Mouse (Mus musculus): Measurements from ENCODE around the gene Larp1. TPM values are rescaled to one million over a fixed set of nuclear protein-coding genes. Genes with fewer than 3 reads are reported as not detected.
A peak's percentile ranks its signal among the peaks of the same experiment; 100 is the strongest.

Larp1 gene
- polyA plus RNA-seq, 1 experiment from 2014 or later = 25.2 TPM

DNA sequence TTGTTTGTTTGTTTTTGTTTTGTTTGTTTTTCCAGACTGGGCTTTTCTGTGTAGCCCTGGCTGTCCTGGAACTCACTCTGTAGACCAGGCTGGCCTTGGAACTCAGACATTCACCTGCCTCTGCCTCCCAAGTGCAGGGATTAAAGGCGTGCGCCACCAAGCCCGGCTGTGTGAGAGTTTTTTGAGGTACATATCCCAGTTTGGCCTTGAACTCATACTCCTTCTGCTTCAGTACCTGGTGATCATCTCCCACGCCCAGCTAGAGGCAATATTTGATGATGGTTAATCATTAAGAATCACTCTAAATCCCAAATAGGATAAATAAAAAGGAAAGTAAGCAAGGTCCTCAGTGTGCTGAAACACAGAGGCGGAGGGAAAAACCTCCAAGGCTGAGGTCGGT is 22.8 kb upstream of the Larp1 start:
- H3K9ac ChIP-seq (ENCODE audit: low read length) = no peak overlapping the region
- H3K4me2 ChIP-seq (ENCODE audit: low read length) = no peak overlapping the region
- 76% methylated on average over 6 of the region's 6 CpGs for WGBS
- H3K4me3 ChIP-seq (ENCODE audit: low read depth, low read length) = no peak overlapping the region
- no peak overlapping the region for H3K27ac ChIP-seq (ENCODE audit: low read depth)
- no peak for DNase-seq (ENCODE audit: low spot score)
- no peaks in the 10 kb centered on the region for H3K9me3 ChIP-seq (ENCODE audit: control insufficient read depth, low read length)
- 0 out of 2 replicates have a peak, but pooled peaks cover 5% of the 10 kb centered on the region for H3K4me1 ChIP-seq (replicated peaks; ENCODE audit: control insufficient read depth, insufficient read depth, low read length)
- H3K36me3 ChIP-seq (ENCODE audit: control insufficient read depth, insufficient read depth, low read length) = no peaks in the 10 kb centered on the region
- no peak for ATAC-seq (replicated peaks; ENCODE audit: low FRiP score, low TSS enrichment, low read depth)
- no peaks in the 10 kb centered on the region for H3K27me3 ChIP-seq (replicated peaks; ENCODE audit: control insufficient read depth, insufficient read depth, low read length)

DNA sequence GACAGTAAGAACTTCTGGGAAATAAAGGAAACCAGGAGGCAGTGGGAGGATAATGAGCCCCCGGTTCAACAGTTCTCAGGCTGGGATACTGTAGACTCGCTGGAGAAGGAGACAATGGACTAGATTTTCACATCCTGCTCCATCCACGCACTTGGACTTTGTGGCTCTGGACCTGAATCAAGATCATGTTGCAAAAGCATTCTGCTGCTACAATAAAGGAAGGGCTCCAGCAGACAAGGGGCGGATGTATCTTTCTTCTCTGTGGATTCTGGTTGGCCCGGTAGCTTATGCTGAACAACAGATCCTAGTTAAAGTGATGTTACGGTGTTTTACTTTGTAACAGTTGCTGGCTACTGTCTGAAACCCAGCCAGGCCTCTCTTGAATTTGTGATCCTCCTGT is 22.4 kb upstream of the Larp1 start:
- 85% methylated on average over 6 of the region's 6 CpGs for WGBS
- ATAC-seq (replicated peaks; ENCODE audit: low FRiP score, low TSS enrichment, low read depth) (no peak), DNase-seq (ENCODE audit: low spot score) (no peak)
- H3K4me1 ChIP-seq (replicated peaks; ENCODE audit: control insufficient read depth, insufficient read depth, low read length) = 0 out of 2 replicates have a peak, but pooled peaks cover 5% of the 10 kb centered on the region
- H3K4me3 ChIP-seq (ENCODE audit: low read depth, low read length) = no peak overlapping the region
- no peak overlapping the region for H3K27ac ChIP-seq (ENCODE audit: low read depth)
- H3K9ac ChIP-seq (ENCODE audit: low read length) = no peak overlapping the region
- H3K36me3 ChIP-seq (ENCODE audit: control insufficient read depth, insufficient read depth, low read length) = no peaks in the 10 kb centered on the region
- H3K9me3 ChIP-seq (ENCODE audit: control insufficient read depth, low read length) = no peaks in the 10 kb centered on the region
- H3K4me2 ChIP-seq (ENCODE audit: low read length) = no peak overlapping the region
- no peaks in the 10 kb centered on the region for H3K27me3 ChIP-seq (replicated peaks; ENCODE audit: control insufficient read depth, insufficient read depth, low read length)

DNA sequence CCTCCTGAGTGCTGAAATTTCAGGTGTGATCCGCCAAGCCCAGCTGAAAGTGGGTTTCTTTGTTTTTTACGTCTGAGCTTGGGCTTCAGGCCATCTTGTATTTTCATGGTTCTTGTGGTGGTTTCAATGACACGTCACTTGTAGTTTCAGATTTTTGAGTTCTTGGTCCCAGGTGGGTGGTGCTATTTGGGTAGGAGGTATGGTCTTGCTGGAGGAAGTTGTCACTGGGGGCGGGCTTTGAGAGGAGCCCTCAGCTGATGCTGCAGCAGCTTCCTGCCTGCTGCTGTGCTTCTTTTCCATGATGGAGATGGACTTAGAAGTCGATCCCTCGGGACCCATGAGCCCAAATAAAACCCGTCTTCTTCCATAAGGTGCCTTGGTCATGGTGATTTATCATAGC is 22.0 kb upstream of the Larp1 start:
- Histone ChIP-seq H3K27ac (ENCODE audit: low read depth) (no peak overlapping the region), H3K36me3 (ENCODE audit: control insufficient read depth, insufficient read depth, low read length) (no peaks in the 10 kb centered on the region)

DNA sequence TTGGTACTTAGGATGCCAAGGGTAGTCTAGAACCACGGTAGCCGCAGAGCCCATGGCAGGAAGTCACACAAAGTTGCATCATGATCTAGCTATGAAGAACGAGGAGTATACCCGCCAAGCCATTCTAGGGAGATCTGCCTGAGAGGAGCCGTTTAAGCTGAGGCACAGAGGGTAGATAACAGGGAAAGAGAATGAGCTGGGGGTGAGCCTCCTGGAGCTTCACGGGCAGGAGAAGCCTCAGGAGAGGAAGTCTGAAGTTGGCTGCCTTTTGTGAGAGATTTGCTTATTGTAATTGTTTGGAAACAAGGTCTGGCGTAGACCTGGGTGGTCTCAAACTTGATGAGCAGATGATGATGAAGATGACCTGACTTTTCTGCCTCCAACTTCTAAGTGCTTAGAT is 10.7 kb upstream of the Larp1 start:
- Histone ChIP-seq H3K27me3 (replicated peaks; ENCODE audit: control insufficient read depth, insufficient read depth, low read length) (no peaks in the 10 kb centered on the region), H3K9me3 (ENCODE audit: control insufficient read depth, low read length) (no peaks in the 10 kb centered on the region), H3K9ac (ENCODE audit: low read length) (no peak overlapping the region), H3K4me3 (ENCODE audit: low read depth, low read length) (no peak overlapping the region), H3K27ac (ENCODE audit: low read depth) (no peak overlapping the region), H3K4me1 (replicated peaks; ENCODE audit: control insufficient read depth, insufficient read depth, low read length) (no peaks in the 10 kb centered on the region), H3K36me3 (ENCODE audit: control insufficient read depth, insufficient read depth, low read length) (no peaks in the 10 kb centered on the region), H3K4me2 (ENCODE audit: low read length) (no peak overlapping the region)
- ATAC-seq (replicated peaks; ENCODE audit: low FRiP score, low TSS enrichment, low read depth) = no peak
- 76% methylated on average over 7 of the region's 7 CpGs for WGBS
- DNase-seq (ENCODE audit: low spot score) = no peak

More for the DNA sequence above, 22.0 kb upstream of the Larp1 start:
- Histone ChIP-seq H3K4me2 (ENCODE audit: low read length) (no peak overlapping the region), H3K4me1 (replicated peaks; ENCODE audit: control insufficient read depth, insufficient read depth, low read length) (0 out of 2 replicates have a peak, but pooled peaks cover 5% of the 10 kb centered on the region), H3K9ac (ENCODE audit: low read length) (no peak overlapping the region), H3K9me3 (ENCODE audit: control insufficient read depth, low read length) (no peaks in the 10 kb centered on the region), H3K4me3 (ENCODE audit: low read depth, low read length) (no peak overlapping the region), H3K27me3 (replicated peaks; ENCODE audit: control insufficient read depth, insufficient read depth, low read length) (no peaks in the 10 kb centered on the region)
- WGBS = 94% methylated on average over 7 of the region's 7 CpGs
- no peak for DNase-seq (ENCODE audit: low spot score)
- no peak for ATAC-seq (replicated peaks; ENCODE audit: low FRiP score, low TSS enrichment, low read depth)

DNA sequence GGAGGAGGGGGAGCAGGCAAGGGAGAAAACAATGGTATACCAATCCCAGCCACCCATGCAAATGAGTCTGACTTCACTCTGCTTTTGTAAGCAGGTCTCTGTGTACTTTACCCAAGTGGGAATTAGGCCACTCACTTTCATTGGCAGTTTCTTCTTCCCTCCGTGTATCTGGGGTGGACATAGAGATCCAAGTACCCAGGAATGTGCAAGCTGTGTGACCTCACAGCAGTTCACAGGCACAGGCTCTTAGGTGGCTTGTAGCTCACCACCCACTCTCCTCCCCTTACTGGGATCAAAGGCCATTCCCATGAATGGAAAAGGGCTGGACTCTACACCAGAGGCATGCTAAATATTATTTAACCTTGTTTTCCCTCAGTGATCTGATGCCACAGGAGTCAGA is 10.0 kb upstream of the Larp1 start:
- Histone ChIP-seq H3K4me3 (ENCODE audit: low read depth, low read length) (no peak overlapping the region), H3K9me3 (ENCODE audit: control insufficient read depth, low read length) (no peaks in the 10 kb centered on the region), H3K4me1 (replicated peaks; ENCODE audit: control insufficient read depth, insufficient read depth, low read length) (no peaks in the 10 kb centered on the region), H3K27me3 (replicated peaks; ENCODE audit: control insufficient read depth, insufficient read depth, low read length) (no peaks in the 10 kb centered on the region), H3K36me3 (ENCODE audit: control insufficient read depth, insufficient read depth, low read length) (no peaks in the 10 kb centered on the region), H3K27ac (ENCODE audit: low read depth) (no peak overlapping the region), H3K9ac (ENCODE audit: low read length) (no peak overlapping the region), H3K4me2 (ENCODE audit: low read length) (no peak overlapping the region)
- DNase-seq (ENCODE audit: low spot score) = no peak
- 33% methylated on average over 1 of the region's 1 CpGs for WGBS
- 0 out of 2 replicates have a peak, but pooled peaks have one; percentile 53 for ATAC-seq (replicated peaks; ENCODE audit: low FRiP score, low TSS enrichment, low read depth)

DNA sequence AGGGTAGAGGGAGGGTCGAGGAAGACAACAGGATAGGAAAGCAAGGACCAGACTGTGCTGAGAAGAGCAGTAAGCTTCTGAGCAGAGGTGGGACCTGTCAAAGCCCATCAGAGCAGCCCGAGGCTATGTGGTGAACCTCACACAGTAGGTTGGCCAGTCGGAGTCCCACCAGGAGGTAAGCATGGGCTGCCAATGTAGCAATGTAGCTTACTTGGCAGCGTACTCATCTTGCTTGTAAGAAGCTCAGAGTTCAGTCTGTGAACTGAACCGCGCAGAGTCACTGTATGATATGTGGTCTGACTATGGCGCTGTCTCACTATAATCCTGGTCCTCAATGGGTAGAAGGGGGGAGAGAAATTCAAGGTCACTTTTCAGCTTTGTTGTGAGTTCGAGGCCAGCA is 5.7 kb upstream of the Larp1 start:
- Histone ChIP-seq H3K4me2 (ENCODE audit: low read length) (no peak overlapping the region), H3K9me3 (ENCODE audit: control insufficient read depth, low read length) (no peaks in the 10 kb centered on the region), H3K27me3 (replicated peaks; ENCODE audit: control insufficient read depth, insufficient read depth, low read length) (no peaks in the 10 kb centered on the region), H3K4me3 (ENCODE audit: low read depth, low read length) (no peak overlapping the region), H3K36me3 (ENCODE audit: control insufficient read depth, insufficient read depth, low read length) (no peaks in the 10 kb centered on the region), H3K4me1 (replicated peaks; ENCODE audit: control insufficient read depth, insufficient read depth, low read length) (peaks cover 4% of the 10 kb centered on the region; the same call in 1 of the 2 replicates), H3K9ac (ENCODE audit: low read length) (no peak overlapping the region), H3K27ac (ENCODE audit: low read depth) (no peak overlapping the region)
- 82% methylated on average over 8 of the region's 8 CpGs for WGBS
- ATAC-seq (replicated peaks; ENCODE audit: low FRiP score, low TSS enrichment, low read depth) = no peak
- no peak for DNase-seq (ENCODE audit: low spot score)

DNA sequence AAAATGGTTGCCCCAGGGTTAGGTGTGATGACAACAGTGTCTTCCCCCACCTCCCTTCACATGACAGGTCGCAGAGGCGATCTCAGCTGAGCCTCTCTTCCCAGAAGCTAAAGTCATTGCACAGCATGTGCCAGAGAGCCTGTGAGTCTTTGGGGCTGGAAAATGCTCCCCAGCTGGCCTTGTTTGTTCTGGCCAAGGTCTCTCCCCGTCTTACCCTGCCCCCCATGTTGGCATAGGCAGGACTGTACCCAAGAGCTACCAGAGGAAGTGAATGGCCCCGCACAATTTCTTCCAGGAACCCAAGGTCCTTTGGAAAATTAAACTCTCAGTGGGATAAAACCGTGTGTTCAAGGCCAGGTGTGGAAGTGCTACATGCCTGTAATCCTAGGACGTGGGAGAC is 5.1 kb upstream of the Larp1 start:
- no peak for DNase-seq (ENCODE audit: low spot score)
- H3K36me3 ChIP-seq (ENCODE audit: control insufficient read depth, insufficient read depth, low read length) = no peaks in the 10 kb centered on the region

DNA sequence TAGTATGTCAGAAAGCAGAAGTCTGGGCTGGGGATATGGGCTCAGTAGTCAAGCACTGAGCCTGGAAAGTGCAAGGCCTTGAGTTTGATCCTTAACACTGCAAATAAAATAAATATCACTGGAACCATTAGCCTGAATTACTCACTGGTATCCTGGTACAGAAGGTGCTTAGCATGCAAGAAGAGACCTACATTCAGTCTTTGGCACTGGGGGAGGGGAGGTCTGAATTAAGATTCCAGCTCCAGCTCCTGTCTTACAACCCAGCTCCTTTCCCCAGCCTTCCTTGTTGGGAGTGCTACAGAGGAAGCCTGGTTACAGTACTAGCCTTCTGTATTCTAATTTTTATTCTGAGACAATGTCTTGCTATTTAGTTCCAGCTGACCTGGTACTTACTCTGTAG is 3.8 kb upstream of the Larp1 start:
- H3K4me3 ChIP-seq (ENCODE audit: low read depth, low read length) = no peak overlapping the region
- ATAC-seq (replicated peaks; ENCODE audit: low FRiP score, low TSS enrichment, low read depth) (no peak), DNase-seq (ENCODE audit: low spot score) (no peak)
- H3K9me3 ChIP-seq (ENCODE audit: control insufficient read depth, low read length) = no peaks in the 10 kb centered on the region
- no peak overlapping the region for H3K9ac ChIP-seq (ENCODE audit: low read length)
- H3K27me3 ChIP-seq (replicated peaks; ENCODE audit: control insufficient read depth, insufficient read depth, low read length) = no peaks in the 10 kb centered on the region
- H3K4me1 ChIP-seq (replicated peaks; ENCODE audit: control insufficient read depth, insufficient read depth, low read length) = peaks cover 5% of the 10 kb centered on the region; the same call in 1 of the 2 replicates
- no peak overlapping the region for H3K4me2 ChIP-seq (ENCODE audit: low read length)
- H3K27ac ChIP-seq (ENCODE audit: low read depth) = no peak overlapping the region
- no peaks in the 10 kb centered on the region for H3K36me3 ChIP-seq (ENCODE audit: control insufficient read depth, insufficient read depth, low read length)

More for the DNA sequence above, 5.1 kb upstream of the Larp1 start:
- H3K4me3 ChIP-seq (ENCODE audit: low read depth, low read length) = no peak overlapping the region
- no peak overlapping the region for H3K9ac ChIP-seq (ENCODE audit: low read length)
- H3K27me3 ChIP-seq (replicated peaks; ENCODE audit: control insufficient read depth, insufficient read depth, low read length) = no peaks in the 10 kb centered on the region
- no peak overlapping the region for H3K4me2 ChIP-seq (ENCODE audit: low read length)
- ATAC-seq (replicated peaks; ENCODE audit: low FRiP score, low TSS enrichment, low read depth) = no peak
- H3K9me3 ChIP-seq (ENCODE audit: control insufficient read depth, low read length) = no peaks in the 10 kb centered on the region
- 69% methylated on average over 6 of the region's 6 CpGs for WGBS
- H3K4me1 ChIP-seq (replicated peaks; ENCODE audit: control insufficient read depth, insufficient read depth, low read length) = peaks cover 5% of the 10 kb centered on the region; the same call in 1 of the 2 replicates
- H3K27ac ChIP-seq (ENCODE audit: low read depth) = no peak overlapping the region

DNA sequence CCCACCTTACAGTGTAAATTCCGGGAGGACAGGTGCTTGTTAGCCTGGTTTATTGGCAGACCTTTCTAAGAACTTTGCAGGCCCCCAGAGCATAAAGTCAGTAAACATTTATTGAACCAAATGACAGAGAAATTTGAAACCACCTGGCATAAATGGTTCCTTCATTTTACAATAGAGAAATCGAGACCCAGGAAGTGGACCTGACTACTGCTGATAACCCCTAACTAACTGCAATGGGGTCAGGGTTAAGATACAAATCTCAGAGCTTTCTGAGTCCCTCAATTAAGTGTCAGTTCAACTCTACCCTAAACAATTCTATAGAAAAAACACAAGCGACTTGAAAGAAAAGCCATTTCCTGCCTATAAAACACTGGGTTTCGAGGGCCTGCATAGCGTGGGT is 851 bp upstream of the Larp1 start:
- H3K9me3 ChIP-seq (ENCODE audit: control insufficient read depth, low read length) = no peaks in the 10 kb centered on the region
- no peak for DNase-seq (ENCODE audit: low spot score)
- no peak for ATAC-seq (replicated peaks; ENCODE audit: low FRiP score, low TSS enrichment, low read depth)
- H3K9ac ChIP-seq (ENCODE audit: low read length) = peak overlapping the region; percentile 52
- peak overlapping the region; percentile 55 for H3K27ac ChIP-seq (ENCODE audit: low read depth)
- peak overlapping the region; percentile 97 for H3K4me3 ChIP-seq (ENCODE audit: low read depth, low read length)
- peak overlapping the region; percentile 89 for H3K4me2 ChIP-seq (ENCODE audit: low read length)
- H3K4me1 ChIP-seq (replicated peaks; ENCODE audit: control insufficient read depth, insufficient read depth, low read length) = peaks cover 15% of the 10 kb centered on the region; the same call in 1 of the 2 replicates
- 6% methylated on average over 5 of the region's 5 CpGs for WGBS
- no peaks in the 10 kb centered on the region for H3K27me3 ChIP-seq (replicated peaks; ENCODE audit: control insufficient read depth, insufficient read depth, low read length)
- no peaks in the 10 kb centered on the region for H3K36me3 ChIP-seq (ENCODE audit: control insufficient read depth, insufficient read depth, low read length)
